Mouse (Mus musculus) kidney, postnatal 10 days (tissue): Measurements from ENCODE around the gene Nsun6.
A peak's percentile ranks its signal among the peaks of the same experiment; 100 is the strongest.

Experiments
- DNase-seq: peaks from one replicate; pipeline ENCODE4 v3.0.0; 2021; ENCODE audit warnings: mixed read lengths

Nsun6 gene

GRCm38 (mm10) chr2:15054945-15055637 lies at the start of gene Nsun6:
TSS of gene Nsun6 (minus strand) at chr2:15055069.
- peak; percentile 99 for DNase-seq

GRCm38 (mm10) chr2:15104386-15104785 lies 49.5 kb upstream of the Nsun6 start:
- no peak for DNase-seq

- no peak for DNase-seq
These were observed 41.7 kb upstream of the Nsun6 start for GRCm38 (mm10) chr2:15096514-15097090.

GRCm38 (mm10) chr2:15087308-15087707 lies 32.4 kb upstream of the Nsun6 start:
- no peak for DNase-seq

GRCm38 (mm10) chr2:15083702-15084101 lies 28.8 kb upstream of the Nsun6 start:
- no peak for DNase-seq

GRCm38 (mm10) chr2:15067091-15067490 lies 12.2 kb upstream of the Nsun6 start:
- no peak for DNase-seq

GRCm38 (mm10) chr2:15065447-15065846 lies 10.6 kb upstream of the Nsun6 start:
- DNase-seq = no peak

- DNase-seq = no peak
These were observed 9.8 kb upstream of the Nsun6 start for GRCm38 (mm10) chr2:15064380-15065269.

GRCm38 (mm10) chr2:15063815-15064214 lies 8.9 kb upstream of the Nsun6 start:
- no peak for DNase-seq

- no peak for DNase-seq
These were observed 6.0 kb upstream of the Nsun6 start for GRCm38 (mm10) chr2:15060856-15061255.

- DNase-seq = peak; percentile 53
These were observed 3.4 kb upstream of the Nsun6 start for GRCm38 (mm10) chr2:15058227-15058626.

- DNase-seq = no peak
These were observed 877 bp upstream of the Nsun6 start for GRCm38 (mm10) chr2:15055741-15056151.

GRCm38 (mm10) chr2:15054496-15054895 lies 373 bp downstream of the Nsun6 start:
- no peak for DNase-seq

GRCm38 (mm10) chr2:15049117-15049873 lies 5.6 kb downstream of the Nsun6 start, which contains the start of gene Arl5b:
TSS of gene Arl5b (plus strand) at chr2:15049395.
- DNase-seq = peak; percentile 96

GRCm38 (mm10) chr2:15040326-15040725 lies 14.5 kb downstream of the Nsun6 start:
- DNase-seq = peak; percentile 38

GRCm38 (mm10) chr2:15038705-15039104 lies 16.2 kb downstream of the Nsun6 start:
- DNase-seq = peak; percentile 48

GRCm38 (mm10) chr2:15027816-15028215 lies 27.1 kb downstream of the Nsun6 start:
- DNase-seq = no peak

- no peak for DNase-seq
These were observed 28.1 kb downstream of the Nsun6 start for GRCm38 (mm10) chr2:15026817-15027216.

- DNase-seq = no peak
These were observed 46.8 kb downstream of the Nsun6 start for GRCm38 (mm10) chr2:15008072-15008471.

GRCm38 (mm10) chr2:15007531-15007930 lies 47.3 kb downstream of the Nsun6 start:
- no peak for DNase-seq

GRCm38 (mm10) chr2:14997836-14998235 lies 57.0 kb downstream of the Nsun6 start:
- no peak for DNase-seq

GRCm38 (mm10) chr2:14996036-14996435 lies 58.8 kb downstream of the Nsun6 start:
- DNase-seq = no peak

GRCm38 (mm10) chr2:14992531-14992930 lies 62.3 kb downstream of the Nsun6 start:
- DNase-seq = no peak
